Mouse (Mus musculus): ENCODE results near the gene Cpsf3. TPM values are rescaled to one million over a fixed set of nuclear protein-coding genes. Genes with fewer than 3 reads are reported as not detected.
A peak's percentile ranks its signal among the peaks of the same experiment; 100 is the strongest.

Cpsf3 gene
- total and polyA plus RNA-seq, 3 experiments, result 79.8 to 159 (median 117) TPM

- TF ChIP-seq CTCF (conservative IDR thresholded peaks at IDR 0.05 in 1 of 2, IDR thresholded peaks at IDR 0.05 in 1 of 2; ENCODE audit: low read depth in 2 of 2, low read length in 2 of 2) (peak; percentile 18 to 75; a peak in 2 of 4 replicates), IRF4 (IDR thresholded peaks at IDR 0.05; ENCODE audit: low read depth, low read length) (no peak), SMC3 (IDR thresholded peaks at IDR 0.05; ENCODE audit: low read depth, low read length) (peak; percentile 67), USF2 (conservative IDR thresholded peaks at IDR 0.05; ENCODE audit: low read depth, low read length) (no peak), ZNF384 (IDR thresholded peaks at IDR 0.05; ENCODE audit: low read depth, low read length) (no peak), RAD21 (IDR thresholded peaks at IDR 0.05; ENCODE audit: low read depth, low read length) (peak; percentile 61), CHD2 (IDR thresholded peaks at IDR 0.05; ENCODE audit: low read length) (no peak)
- DNase-seq (ENCODE audit: extremely low read depth), result peak; percentile 29
Observed at GRCm38 (mm10) chr12:21265946-21266783, 19.0 kb upstream of the Cpsf3 start.

GRCm38 (mm10) chr12:21266784-21267098 is 18.4 kb upstream of the Cpsf3 start:
- DNase-seq (ENCODE audit: extremely low read depth), result no peak
- no peak overlapping the region for H3K4me2 ChIP-seq (ENCODE audit: insufficient read depth, low read depth, poor library complexity, severe bottlenecking)
- dilution Hi-C loops (cut with MboI; ENCODE audit: extremely low pct_ligation_motif_present, extremely low pct_unique_long_range_greater_than_20kb, low sequenced_read_pairs), result no loop called here
- no peaks in the 10 kb centered on the region for H3K9me3 ChIP-seq (replicated peaks; ENCODE audit: low read length)
- peaks cover 6 to 11% of the 10 kb centered on the region in 2 experiments; a peak in 3 of 4 replicates for H3K4me1 ChIP-seq (ENCODE audit: control insufficient read depth in 1 of 2, insufficient read depth in 2 of 2)
- H3K27ac ChIP-seq (ENCODE audit: insufficient read depth, low read depth), result no peak overlapping the region
- TF ChIP-seq SIN3A (IDR thresholded peaks at IDR 0.05; ENCODE audit: low read length), result no peak
- in situ Hi-C loops (cut with MboI; ENCODE audit: low pct_ligation_motif_present, low pct_unique_long_range_greater_than_20kb, low sequenced_read_pairs), result loop anchor here (25.0 kb wide), 1 partner anchor 179 kb away; no protein-coding TSS in a partner anchor
- peaks cover 20 to 74% of the 10 kb centered on the region in 2 experiments for H3K36me3 ChIP-seq (replicated peaks in 1 of 2; ENCODE audit: control insufficient read depth in 1 of 2, insufficient read depth in 1 of 2, low read length in 1 of 2)
- no peaks in the 10 kb centered on the region for H3K27me3 ChIP-seq (replicated peaks)
- no peak overlapping the region for H3K4me3 ChIP-seq (replicated peaks in 1 of 3; ENCODE audit: low read depth in 2 of 3, low read length in 2 of 3, poor library complexity in 1 of 3)
- no peaks in the 10 kb centered on the region for H3K79me2 ChIP-seq (replicated peaks; ENCODE audit: control insufficient read depth, extremely low read depth, insufficient read depth, poor library complexity, severe bottlenecking)
- no peak overlapping the region for H3K9ac ChIP-seq (ENCODE audit: insufficient read depth, low read depth)

More at GRCm38 (mm10) chr12:21265946-21266783, 19.0 kb upstream of the Cpsf3 start:
- peaks cover 14 to 69% of the 10 kb centered on the region in 2 experiments for H3K36me3 ChIP-seq (replicated peaks in 1 of 2; ENCODE audit: control insufficient read depth in 1 of 2, insufficient read depth in 1 of 2, low read length in 1 of 2)
- no peaks in the 10 kb centered on the region for H3K79me2 ChIP-seq (replicated peaks; ENCODE audit: control insufficient read depth, extremely low read depth, insufficient read depth, poor library complexity, severe bottlenecking)
- no peak overlapping the region for H3K9ac ChIP-seq (ENCODE audit: insufficient read depth, low read depth)
- in situ Hi-C loops (cut with MboI; ENCODE audit: low pct_ligation_motif_present, low pct_unique_long_range_greater_than_20kb, low sequenced_read_pairs), result loop anchor here (25.0 kb wide), 1 partner anchor 179 kb away; no protein-coding TSS in a partner anchor
- dilution Hi-C loops (cut with MboI; ENCODE audit: extremely low pct_ligation_motif_present, extremely low pct_unique_long_range_greater_than_20kb, low sequenced_read_pairs), result no loop called here
- H3K4me3 ChIP-seq (replicated peaks in 1 of 3; ENCODE audit: low read depth in 2 of 3, low read length in 2 of 3, poor library complexity in 1 of 3), result no peak overlapping the region
- no peak overlapping the region for H3K4me2 ChIP-seq (ENCODE audit: insufficient read depth, low read depth, poor library complexity, severe bottlenecking)
- H3K9me3 ChIP-seq (replicated peaks; ENCODE audit: low read length), result no peaks in the 10 kb centered on the region
- H3K27ac ChIP-seq (ENCODE audit: insufficient read depth, low read depth), result no peak overlapping the region
- peaks cover 6 to 11% of the 10 kb centered on the region in 2 experiments; a peak in 3 of 4 replicates for H3K4me1 ChIP-seq (ENCODE audit: control insufficient read depth in 1 of 2, insufficient read depth in 2 of 2)
- H3K27me3 ChIP-seq (replicated peaks), result no peaks in the 10 kb centered on the region

- in situ Hi-C loops (cut with MboI; ENCODE audit: low pct_ligation_motif_present, low pct_unique_long_range_greater_than_20kb, low sequenced_read_pairs), result loop anchor here (25.0 kb wide), 1 partner anchor 181 kb away; no protein-coding TSS in a partner anchor
Observed at GRCm38 (mm10) chr12:21268083-21268616, 17.0 kb upstream of the Cpsf3 start.

More at GRCm38 (mm10) chr12:21268083-21268616, 17.0 kb upstream of the Cpsf3 start:
- dilution Hi-C loops (cut with MboI; ENCODE audit: extremely low pct_ligation_motif_present, extremely low pct_unique_long_range_greater_than_20kb, low sequenced_read_pairs), result no loop called here
- Histone ChIP-seq H3K27ac (ENCODE audit: insufficient read depth, low read depth) (no peak overlapping the region), H3K79me2 (replicated peaks; ENCODE audit: control insufficient read depth, extremely low read depth, insufficient read depth, poor library complexity, severe bottlenecking) (no peaks in the 10 kb centered on the region), H3K27me3 (replicated peaks) (no peaks in the 10 kb centered on the region), H3K36me3 (replicated peaks in 1 of 2; ENCODE audit: control insufficient read depth in 1 of 2, insufficient read depth in 1 of 2, low read length in 1 of 2) (peaks cover 23 to 81% of the 10 kb centered on the region in 2 experiments), H3K9ac (ENCODE audit: insufficient read depth, low read depth) (no peak overlapping the region), H3K4me3 (replicated peaks in 1 of 3; ENCODE audit: low read depth in 2 of 3, low read length in 2 of 3, poor library complexity in 1 of 3) (no peak overlapping the region), H3K4me2 (ENCODE audit: insufficient read depth, low read depth, poor library complexity, severe bottlenecking) (no peak overlapping the region), H3K9me3 (replicated peaks; ENCODE audit: low read length) (no peaks in the 10 kb centered on the region), H3K4me1 (ENCODE audit: control insufficient read depth in 1 of 2, insufficient read depth in 2 of 2) (peaks cover 6 to 11% of the 10 kb centered on the region in 2 experiments; a peak in 3 of 4 replicates)
- TF ChIP-seq CHD2 (IDR thresholded peaks at IDR 0.05; ENCODE audit: low read length) (no peak), IRF4 (IDR thresholded peaks at IDR 0.05; ENCODE audit: low read depth, low read length) (no peak), EP300 (IDR thresholded peaks at IDR 0.05; ENCODE audit: low read length) (no peak), SMC3 (IDR thresholded peaks at IDR 0.05; ENCODE audit: low read depth, low read length) (no peak), TBP (conservative IDR thresholded peaks at IDR 0.05; ENCODE audit: low read depth, low read length) (no peak), ZC3H11A (IDR thresholded peaks at IDR 0.05; ENCODE audit: low read depth, low read length) (no peak), GABPA (IDR thresholded peaks at IDR 0.05; ENCODE audit: insufficient replicate concordance, low read depth, low read length) (no peak), MAZ (IDR thresholded peaks at IDR 0.05; ENCODE audit: low read depth, low read length) (no peak), CHD1 (IDR thresholded peaks at IDR 0.05; ENCODE audit: low read depth, low read length) (no peak), ZKSCAN1 (IDR thresholded peaks at IDR 0.05; ENCODE audit: borderline replicate concordance, low read depth, low read length) (no peak), USF1 (IDR thresholded peaks at IDR 0.05; ENCODE audit: low read depth, low read length) (no peak), POLR2AphosphoS2 (IDR thresholded peaks at IDR 0.05; ENCODE audit: low read depth, low read length) (no peak), MYC (IDR thresholded peaks at IDR 0.05; ENCODE audit: low read depth, low read length) (no peak), RCOR1 (conservative IDR thresholded peaks at IDR 0.05; ENCODE audit: low read depth, low read length) (no peak), UBTF (IDR thresholded peaks at IDR 0.05; ENCODE audit: low read depth, low read length) (no peak), HCFC1 (IDR thresholded peaks at IDR 0.05; ENCODE audit: low read depth, low read length) (no peak), NRF1 (IDR thresholded peaks at IDR 0.05; ENCODE audit: low read depth, low read length) (no peak), MAFK (IDR thresholded peaks at IDR 0.05; ENCODE audit: insufficient replicate concordance, low read length) (no peak), RAD21 (IDR thresholded peaks at IDR 0.05; ENCODE audit: low read depth, low read length) (no peak)
- no peak for DNase-seq (ENCODE audit: extremely low read depth)
